Mouse (Mus musculus) hindbrain, embryonic 15.5 days (tissue): ENCODE measurements around the gene Rsph14. TPM values are rescaled to one million over a fixed set of nuclear protein-coding genes. Genes with fewer than 3 reads are reported as not detected.

Experiments
- ATAC-seq: fragments of 200-750 bp; cut with Nextera tagmentation; 2 replicates; pipeline ENCODE4 v1.8.0; 2017; ENCODE audit warnings: low read depth, moderate number of reproducible peaks, moderate TSS enrichment; ENCODE audit not compliant: low FRiP score
- H3K27ac ChIP-seq: fragments of 300-500 bp; sonication (generic); replicated peaks from 2 replicates; pipeline ENCODE4 v1.5.1; 2015; ENCODE audit warnings: mild to moderate bottlenecking, inconsistent platforms
- H3K27me3 ChIP-seq: fragments of 300-500 bp; sonication (generic); 2 replicates; pipeline ENCODE4 v1.6.1; 2015; ENCODE audit warnings: control low read depth, inconsistent platforms
- H3K36me3 ChIP-seq: fragments of 300-500 bp; sonication (generic); 2 replicates; pipeline ENCODE4 v1.6.1; 2015; ENCODE audit warnings: control low read depth, inconsistent platforms
- H3K4me1 ChIP-seq: fragments of 300-500 bp; sonication (generic); replicated peaks from 2 replicates; pipeline ENCODE4 v1.6.1; 2015; ENCODE audit warnings: control low read depth, inconsistent platforms
- H3K4me2 ChIP-seq: fragments of 300-500 bp; sonication (generic); 2 replicates; pipeline ENCODE4 v1.6.1; 2015; ENCODE audit warnings: moderate library complexity, mild to moderate bottlenecking, inconsistent platforms
- H3K4me3 ChIP-seq: fragments of 300-500 bp; sonication (generic); 2 replicates; pipeline ENCODE4 v1.5.1; 2015; ENCODE audit warnings: mild to moderate bottlenecking, inconsistent platforms
- H3K9ac ChIP-seq: fragments of 300-500 bp; sonication (generic); 2 replicates; pipeline ENCODE4 v1.6.1; 2015; ENCODE audit warnings: inconsistent platforms
- H3K9me3 ChIP-seq: fragments of 300-500 bp; sonication (generic); 2 replicates; pipeline ENCODE4 v1.6.1; 2016; ENCODE audit warnings: control low read depth, inconsistent platforms
- WGBS: fragments of 180-500 bp; shearing (Covaris S2); methylation state at CpG from one replicate; pipeline ENCODE4 v1.1.7; 2015; 5-methylcytosine and 5-hydroxymethylcytosine counted together
- polyA plus RNA-seq: library from polyadenylated mRNA; unstranded; fragments of >200 nt; fragmentation: Nextera tagmentation; extraction: Ambion mirVana; gene quantifications from 2 replicates; pipeline ENCODE4 v1.2.1, GENCODE M21; 2015

Gene Rsph14
- polyA plus RNA-seq, 1 experiment from 2014 or later: 0.45 TPM

GRCm38 (mm10) chr10:75061341-75062188, 29.2 kb upstream of the Rsph14 start:
- 2% methylated on average over 71 of the region's 71 CpGs for WGBS
- peak overlapping the region; percentile 64 for H3K4me3 ChIP-seq
- H3K9me3 ChIP-seq: no peaks in the 10 kb centered on the region
- peak overlapping the region; percentile 86 for H3K9ac ChIP-seq
- H3K4me2 ChIP-seq: peak overlapping the region; percentile 92
- H3K4me1 ChIP-seq: peaks cover 72% of the 10 kb centered on the region
- no peaks in the 10 kb centered on the region for H3K27me3 ChIP-seq
- H3K36me3 ChIP-seq: no peaks in the 10 kb centered on the region
- ATAC-seq: no peak
- peak overlapping the region; percentile 94 for H3K27ac ChIP-seq

- Histone ChIP-seq H3K4me3 (peak overlapping the region; percentile 64), H3K27me3 (no peaks in the 10 kb centered on the region), H3K4me2 (peak overlapping the region; percentile 92), H3K9me3 (no peaks in the 10 kb centered on the region), H3K4me1 (peaks cover 73% of the 10 kb centered on the region), H3K27ac (peak overlapping the region; percentile 94), H3K9ac (peak overlapping the region; percentile 86), H3K36me3 (no peaks in the 10 kb centered on the region)
- no peak for ATAC-seq
- WGBS: 0% methylated on average over 41 of the region's 48 CpGs
Measured at GRCm38 (mm10) chr10:75060843-75061235, 28.5 kb upstream of the Rsph14 start.

GRCm38 (mm10) chr10:75060217-75060842, 27.9 kb upstream of the Rsph14 start, which contains the start of gene Bcr:
Bcr (plus strand) TSS chr10:75060592.
- Histone ChIP-seq H3K9me3 (no peaks in the 10 kb centered on the region), H3K4me2 (peak within 1 kb of the TSS; percentile 92), H3K4me3 (peak within 1 kb of the TSS; percentile 64), H3K27ac (peak within 1 kb of the TSS; percentile 94), H3K9ac (peak within 1 kb of the TSS; percentile 86), H3K36me3 (no peaks in the 10 kb centered on the region), H3K4me1 (peaks cover 71% of the 10 kb centered on the region), H3K27me3 (no peaks in the 10 kb centered on the region)
- ATAC-seq: peak; percentile 88
- under 1% methylated on average over 50 of the region's 73 CpGs for WGBS

GRCm38 (mm10) chr10:75059396-75059795, 27.0 kb upstream of the Rsph14 start:
- Histone ChIP-seq H3K4me1 (peaks cover 62% of the 10 kb centered on the region), H3K36me3 (no peaks in the 10 kb centered on the region), H3K4me2 (peak overlapping the region; percentile 92), H3K4me3 (peak overlapping the region; percentile 64), H3K9me3 (no peaks in the 10 kb centered on the region), H3K27ac (no peak overlapping the region), H3K27me3 (no peaks in the 10 kb centered on the region), H3K9ac (no peak overlapping the region)
- ATAC-seq: no peak
- WGBS: 1% methylated on average over 11 of the region's 11 CpGs

- 0 out of 2 replicates have a peak overlapping the region, but pooled peaks have one; percentile 64 for H3K4me3 ChIP-seq
- H3K36me3 ChIP-seq: no peaks in the 10 kb centered on the region
- no peak overlapping the region for H3K27ac ChIP-seq
- no peaks in the 10 kb centered on the region for H3K27me3 ChIP-seq
- peaks cover 56% of the 10 kb centered on the region for H3K4me1 ChIP-seq
- 21% methylated on average over 9 of the region's 9 CpGs for WGBS
- H3K9me3 ChIP-seq: no peaks in the 10 kb centered on the region
- H3K4me2 ChIP-seq: peak overlapping the region; percentile 92
- H3K9ac ChIP-seq: no peak overlapping the region
- ATAC-seq: no peak
Measured at GRCm38 (mm10) chr10:75058761-75059395, 26.5 kb upstream of the Rsph14 start.

GRCm38 (mm10) chr10:75058336-75058735, 25.9 kb upstream of the Rsph14 start:
- Histone ChIP-seq H3K4me3 (no peak overlapping the region), H3K36me3 (no peaks in the 10 kb centered on the region), H3K9ac (no peak overlapping the region), H3K27ac (no peak overlapping the region), H3K9me3 (no peaks in the 10 kb centered on the region), H3K27me3 (no peaks in the 10 kb centered on the region), H3K4me2 (no peak overlapping the region), H3K4me1 (peaks cover 51% of the 10 kb centered on the region)
- no peak for ATAC-seq
- WGBS: 80% methylated on average over 8 of the region's 8 CpGs

- Histone ChIP-seq H3K36me3 (no peaks in the 10 kb centered on the region), H3K9me3 (no peaks in the 10 kb centered on the region), H3K4me2 (no peak overlapping the region; the same call in 1 of the 2 replicates), H3K27ac (no peak overlapping the region; the same call in 1 of the 2 replicates), H3K4me3 (no peak overlapping the region), H3K27me3 (no peaks in the 10 kb centered on the region), H3K4me1 (peaks cover 30% of the 10 kb centered on the region), H3K9ac (no peak overlapping the region)
- no peak for ATAC-seq
- 4% methylated on average over 4 of the region's 4 CpGs for WGBS
Measured at GRCm38 (mm10) chr10:75056255-75056654, 23.9 kb upstream of the Rsph14 start.

- no peak overlapping the region for H3K4me2 ChIP-seq
- no peak for ATAC-seq
- no peak overlapping the region for H3K4me3 ChIP-seq
- H3K27me3 ChIP-seq: no peaks in the 10 kb centered on the region
- H3K36me3 ChIP-seq: no peaks in the 10 kb centered on the region
- no peaks in the 10 kb centered on the region for H3K9me3 ChIP-seq
- peaks cover 28% of the 10 kb centered on the region for H3K4me1 ChIP-seq
- WGBS: 48% methylated on average over 5 of the region's 5 CpGs
- H3K27ac ChIP-seq: no peak overlapping the region
- H3K9ac ChIP-seq: no peak overlapping the region
Measured at GRCm38 (mm10) chr10:75055672-75056071, 23.3 kb upstream of the Rsph14 start.

- no peaks in the 10 kb centered on the region for H3K27me3 ChIP-seq
- ATAC-seq: no peak
- H3K27ac ChIP-seq: no peak overlapping the region
- H3K9ac ChIP-seq: no peak overlapping the region
- WGBS: 70% methylated on average over 6 of the region's 6 CpGs
- H3K4me2 ChIP-seq: no peak overlapping the region
- H3K36me3 ChIP-seq: no peaks in the 10 kb centered on the region
- no peaks in the 10 kb centered on the region for H3K9me3 ChIP-seq
- peaks cover 18% of the 10 kb centered on the region for H3K4me1 ChIP-seq
- no peak overlapping the region for H3K4me3 ChIP-seq
Measured at GRCm38 (mm10) chr10:75054125-75054524, 21.7 kb upstream of the Rsph14 start.

GRCm38 (mm10) chr10:75053655-75054054, 21.3 kb upstream of the Rsph14 start:
- Histone ChIP-seq H3K4me1 (peaks cover 14% of the 10 kb centered on the region), H3K4me2 (no peak overlapping the region), H3K27ac (no peak overlapping the region), H3K4me3 (no peak overlapping the region), H3K9ac (no peak overlapping the region), H3K27me3 (no peaks in the 10 kb centered on the region), H3K36me3 (no peaks in the 10 kb centered on the region), H3K9me3 (no peaks in the 10 kb centered on the region)
- WGBS: 86% methylated on average over 4 of the region's 4 CpGs
- no peak for ATAC-seq

- Histone ChIP-seq H3K9me3 (no peaks in the 10 kb centered on the region), H3K4me1 (peaks cover 14% of the 10 kb centered on the region)
Measured at GRCm38 (mm10) chr10:75052902-75053301, 20.5 kb upstream of the Rsph14 start.

More at GRCm38 (mm10) chr10:75052902-75053301, 20.5 kb upstream of the Rsph14 start:
- Histone ChIP-seq H3K4me2 (no peak overlapping the region), H3K9ac (no peak overlapping the region), H3K36me3 (no peaks in the 10 kb centered on the region), H3K4me3 (no peak overlapping the region), H3K27me3 (no peaks in the 10 kb centered on the region), H3K27ac (no peak overlapping the region)
- no peak for ATAC-seq
- 75% methylated on average over 8 of the region's 8 CpGs for WGBS
